In genomic region chr3:5820243-5820642, GRCm38 (mm10) we compare ENCODE assay signal across 2 mouse cellular contexts.
DNase-seq lines count a peak whose midpoint lies in the region; TF ChIP-seq lines count a peak whose summit lies in the region.
"Not testable (repeated sequence)": the region's sequence is repeated elsewhere in the genome, so short reads cannot be mapped to it uniquely, and the experiment has no call there.

No protein-coding gene starts in this region.

- dilution Hi-C loops in CH12.LX (cut with MboI; ENCODE audit: extremely low pct_ligation_motif_present, extremely low pct_unique_long_range_greater_than_20kb, low sequenced_read_pairs) = not testable (repeated sequence)

- TF ChIP-seq RAD21 in CH12.LX (IDR thresholded peaks at IDR 0.05; ENCODE audit: low read depth, low read length) = not testable (repeated sequence)

- TF ChIP-seq EP300 in CH12.LX (IDR thresholded peaks at IDR 0.05; ENCODE audit: low read length) = peak; percentile 56

- not testable (repeated sequence) for H3K4me2 ChIP-seq in CH12.LX (ENCODE audit: insufficient read depth, low read depth, poor library complexity, severe bottlenecking)

- H3K4me3 ChIP-seq in CH12.LX (replicated peaks in 1 of 3; ENCODE audit: low read depth in 2 of 3, low read length in 2 of 3, poor library complexity in 1 of 3) = not testable (repeated sequence)

- not testable (repeated sequence) for H3K27me3 ChIP-seq in CH12.LX (replicated peaks)

- not testable (repeated sequence) for H3K79me2 ChIP-seq in CH12.LX (replicated peaks; ENCODE audit: control insufficient read depth, extremely low read depth, insufficient read depth, poor library complexity, severe bottlenecking)

- H3K27ac ChIP-seq in CH12.LX (ENCODE audit: insufficient read depth, low read depth) = not testable (repeated sequence)

- TF ChIP-seq POLR2A in CH12.LX (IDR thresholded peaks at IDR 0.05; ENCODE audit: low read depth, low read length) = not testable (repeated sequence)

- H3K36me3 ChIP-seq in CH12.LX (replicated peaks in 1 of 2; ENCODE audit: control insufficient read depth in 1 of 2, insufficient read depth in 1 of 2, low read length in 1 of 2) = not testable (repeated sequence)

- TF ChIP-seq CTCF in CH12.LX (conservative IDR thresholded peaks at IDR 0.05 in 1 of 2, IDR thresholded peaks at IDR 0.05 in 1 of 2; ENCODE audit: low read depth in 2 of 2, low read length in 2 of 2) = not testable (repeated sequence)

- DNase-seq in A20 (ENCODE audit: low read depth, low spot score) (peak; percentile 21), CH12.LX (ENCODE audit: extremely low read depth) (peak; percentile 72)

- not testable (repeated sequence) for H3K9me3 ChIP-seq in CH12.LX (replicated peaks; ENCODE audit: low read length)

- in situ Hi-C loops in CH12.LX (cut with MboI; ENCODE audit: low pct_ligation_motif_present, low pct_unique_long_range_greater_than_20kb, low sequenced_read_pairs) = not testable (repeated sequence)

- peaks cover 0 to 38% of the 10 kb centered on the region in 2 experiments; a peak in 2 of 4 replicates for H3K4me1 ChIP-seq in CH12.LX (ENCODE audit: control insufficient read depth in 1 of 2, insufficient read depth in 2 of 2)

- not testable (repeated sequence) for H3K9ac ChIP-seq in CH12.LX (ENCODE audit: insufficient read depth, low read depth)

TF ChIP-seq in CH12.LX, 34 proteins besides CTCF, POLR2A, EP300 and RAD21:
- 0 out of 2 replicates have a peak, but pooled peaks have one; percentile 8 for TF ChIP-seq BHLHE40 (IDR thresholded peaks at IDR 0.05; ENCODE audit: low read depth, low read length)
- 0 out of 2 replicates have a peak, but pooled peaks have one; percentile 46 for TF ChIP-seq RCOR1 (conservative IDR thresholded peaks at IDR 0.05; ENCODE audit: low read depth, low read length)
